Mouse (Mus musculus) bone marrow, adult 2 months (tissue): ENCODE data around the gene Vps54. TPM values are rescaled to one million over a fixed set of nuclear protein-coding genes. Genes with fewer than 3 reads are reported as not detected.
"Not testable (repeated sequence)": the region's sequence is repeated elsewhere in the genome, so short reads cannot be mapped to it uniquely, and the experiment has no call there.

ENCODE experiments used
- H3K27ac ChIP-seq: fragments of 200-500 bp; 2 replicates; pipeline ENCODE4 v1.5.1; 2012; ENCODE audit warnings: low read depth, mild to moderate bottlenecking, control low read depth, inconsistent platforms, low read length; ENCODE audit not compliant: control insufficient read depth, poor library complexity, insufficient read depth
- H3K4me1 ChIP-seq: fragments of 200-500 bp; 2 replicates; pipeline ENCODE4 v1.6.1; 2011; ENCODE audit warnings: low read length; ENCODE audit not compliant: control insufficient read depth, insufficient read depth
- H3K4me3 ChIP-seq: fragments of 200-500 bp; replicated peaks from 2 replicates; pipeline ENCODE3; 2011; ENCODE audit warnings: mild to moderate bottlenecking, low read depth, low read length, control low read depth; ENCODE audit not compliant: control insufficient read depth
- CTCF ChIP-seq: fragments of 200-500 bp; IDR thresholded peaks from 2 replicates; pipeline ENCODE4 v1.5.1; 2011; ENCODE audit warnings: low read length, control low read depth; ENCODE audit not compliant: control insufficient read depth, insufficient read depth
- POLR2A ChIP-seq: fragments of 200-500 bp; IDR thresholded peaks from 2 replicates; pipeline ENCODE4 v1.6.1; 2011; ENCODE audit warnings: low read depth, mild to moderate bottlenecking, control low read depth, low read length, borderline replicate concordance; ENCODE audit not compliant: control insufficient read depth
- WGBS: fragments of 180-500 bp; shearing (Covaris S2); methylation state at CpG from one replicate; pipeline ENCODE4 v1.1.7; 2018; 5-methylcytosine and 5-hydroxymethylcytosine counted together
- polyA plus RNA-seq: library from polyadenylated mRNA; stranded (reverse); fragments of >200 nt; gene quantifications from 2 replicates; pipeline ENCODE4 v1.2.4, GENCODE M21; 2011; ENCODE audit warnings: low replicate concordance; ENCODE audit not compliant: missing spikeins, insufficient read depth, insufficient read length

The Vps54 gene
- polyA plus RNA-seq, 1 experiment: 19.5 TPM

GRCm38 (mm10) chr11:21265423-21265822, 26.3 kb downstream of the Vps54 start:
- no peak for TF ChIP-seq POLR2A
- TF ChIP-seq CTCF: no peak
- Histone ChIP-seq H3K4me1 (peaks cover 3% of the 10 kb centered on the region), H3K4me3 (no peak overlapping the region), H3K27ac (no peak overlapping the region; the same call in 1 of the 2 replicates)
- 3% methylated on average over 3 of the region's 3 CpGs for WGBS

GRCm38 (mm10) chr11:21276151-21276550, 37.1 kb downstream of the Vps54 start:
- Histone ChIP-seq H3K4me3 (no peak overlapping the region), H3K27ac (no peak overlapping the region), H3K4me1 (no peaks in the 10 kb centered on the region)
- no peak for TF ChIP-seq CTCF
- no peak for TF ChIP-seq POLR2A
- 89% methylated on average over 2 of the region's 2 CpGs for WGBS

- Histone ChIP-seq H3K4me1 (no peaks in the 10 kb centered on the region), H3K27ac (no peak overlapping the region), H3K4me3 (no peak overlapping the region)
- WGBS: 62% methylated on average over 3 of the region's 3 CpGs
- TF ChIP-seq POLR2A (no peak), CTCF (no peak)
These were observed 47.3 kb downstream of the Vps54 start for GRCm38 (mm10) chr11:21286391-21286790.

GRCm38 (mm10) chr11:21288153-21288552, 49.1 kb downstream of the Vps54 start:
- H3K27ac ChIP-seq, H3K4me3 ChIP-seq, H3K4me1 ChIP-seq: not testable (repeated sequence)
- 87% methylated on average over 2 of the region's 2 CpGs for WGBS

- H3K4me1 ChIP-seq: no peaks in the 10 kb centered on the region; the same call in 1 of the 2 replicates
- H3K4me3 ChIP-seq: no peak overlapping the region
- TF ChIP-seq POLR2A: no peak
- TF ChIP-seq CTCF: no peak
- H3K27ac ChIP-seq: no peak overlapping the region
- WGBS: 73% methylated on average over 5 of the region's 5 CpGs
These were observed 56.4 kb downstream of the Vps54 start for GRCm38 (mm10) chr11:21295486-21295885.

- Histone ChIP-seq H3K4me1 (no peaks in the 10 kb centered on the region), H3K27ac (no peak overlapping the region), H3K4me3 (no peak overlapping the region)
- TF ChIP-seq CTCF (no peak), POLR2A (no peak)
- WGBS: 86% methylated on average over 3 of the region's 3 CpGs
These were observed 64.5 kb downstream of the Vps54 start for GRCm38 (mm10) chr11:21303619-21304018.

GRCm38 (mm10) chr11:21307078-21307668, 68.1 kb downstream of the Vps54 start:
- TF ChIP-seq CTCF (no peak), POLR2A (no peak)
- Histone ChIP-seq H3K4me1 (no peaks in the 10 kb centered on the region), H3K27ac (no peak overlapping the region), H3K4me3 (no peak overlapping the region)
- 78% methylated on average over 5 of the region's 5 CpGs for WGBS

- H3K4me3 ChIP-seq: no peak overlapping the region
- WGBS: 74% methylated on average over 5 of the region's 5 CpGs
- no peaks in the 10 kb centered on the region for H3K4me1 ChIP-seq
- TF ChIP-seq CTCF (peak; percentile 69), POLR2A (no peak)
- no peak overlapping the region for H3K27ac ChIP-seq
These were observed 69.0 kb downstream of the Vps54 start for GRCm38 (mm10) chr11:21308119-21308518.

GRCm38 (mm10) chr11:21309516-21309915, 70.4 kb downstream of the Vps54 start:
- Histone ChIP-seq H3K4me3 (no peak overlapping the region), H3K27ac (no peak overlapping the region), H3K4me1 (peaks cover 1% of the 10 kb centered on the region)
- TF ChIP-seq CTCF: no peak
- TF ChIP-seq POLR2A: no peak
- 92% methylated on average over 6 of the region's 6 CpGs for WGBS
